Mouse (Mus musculus) right cerebral cortex, postnatal 4 days (tissue): Measurements from ENCODE around the gene Tead3.
A peak's percentile ranks its signal among the peaks of the same experiment; 100 is the strongest.

ENCODE experiments used
- DNase-seq: peaks from one replicate; pipeline ENCODE4 v3.0.0-alpha.2; 2022

Tead3 gene

DNA sequence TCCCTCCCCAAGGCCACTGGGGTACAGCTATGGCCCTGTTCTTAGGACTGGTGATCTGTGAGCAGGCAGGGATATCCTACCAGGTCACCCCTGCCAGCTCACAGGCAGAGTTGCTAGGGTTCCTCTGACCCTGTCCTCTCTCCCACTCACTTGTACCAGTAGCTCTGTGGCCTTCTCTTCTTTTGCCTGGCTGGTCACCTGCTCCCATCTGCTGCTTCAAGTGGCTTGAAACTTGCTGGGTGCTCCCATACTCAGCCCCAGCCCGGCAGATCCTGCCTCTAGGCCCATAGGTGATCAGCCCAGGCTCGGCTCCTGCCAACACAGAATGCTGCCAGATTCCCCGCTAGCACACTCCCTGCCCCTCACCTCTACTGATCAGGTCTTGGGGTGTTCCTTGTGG is 49.8 kb downstream of the Tead3 start:
- DNase-seq, result no peak

DNA sequence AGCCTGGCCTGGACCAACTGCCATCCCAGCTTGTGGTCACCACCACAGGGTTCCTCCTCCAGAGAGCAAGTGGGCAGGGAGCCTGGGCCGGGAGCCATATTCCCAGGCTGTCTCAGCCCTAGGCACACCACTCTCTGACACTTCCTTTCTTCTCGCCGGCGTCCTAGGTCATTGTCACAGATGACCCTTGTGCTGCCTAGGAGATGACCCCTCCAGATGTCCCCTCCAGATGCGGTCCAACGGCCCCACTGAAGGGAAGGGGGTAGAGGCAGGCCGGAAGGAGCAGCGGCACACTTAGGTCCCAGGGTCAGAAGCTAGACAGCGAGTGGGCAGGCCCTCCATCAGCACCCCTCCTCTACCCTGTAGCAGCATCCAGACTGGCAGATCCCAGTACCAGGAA is 50.3 kb downstream of the Tead3 start:
- no peak for DNase-seq

- no peak for DNase-seq
Measured at GRCm38 (mm10) chr17:28299669-28300320, 50.8 kb downstream of the Tead3 start.

GRCm38 (mm10) chr17:28298888-28299287 is 51.7 kb downstream of the Tead3 start:
- no peak for DNase-seq

DNA sequence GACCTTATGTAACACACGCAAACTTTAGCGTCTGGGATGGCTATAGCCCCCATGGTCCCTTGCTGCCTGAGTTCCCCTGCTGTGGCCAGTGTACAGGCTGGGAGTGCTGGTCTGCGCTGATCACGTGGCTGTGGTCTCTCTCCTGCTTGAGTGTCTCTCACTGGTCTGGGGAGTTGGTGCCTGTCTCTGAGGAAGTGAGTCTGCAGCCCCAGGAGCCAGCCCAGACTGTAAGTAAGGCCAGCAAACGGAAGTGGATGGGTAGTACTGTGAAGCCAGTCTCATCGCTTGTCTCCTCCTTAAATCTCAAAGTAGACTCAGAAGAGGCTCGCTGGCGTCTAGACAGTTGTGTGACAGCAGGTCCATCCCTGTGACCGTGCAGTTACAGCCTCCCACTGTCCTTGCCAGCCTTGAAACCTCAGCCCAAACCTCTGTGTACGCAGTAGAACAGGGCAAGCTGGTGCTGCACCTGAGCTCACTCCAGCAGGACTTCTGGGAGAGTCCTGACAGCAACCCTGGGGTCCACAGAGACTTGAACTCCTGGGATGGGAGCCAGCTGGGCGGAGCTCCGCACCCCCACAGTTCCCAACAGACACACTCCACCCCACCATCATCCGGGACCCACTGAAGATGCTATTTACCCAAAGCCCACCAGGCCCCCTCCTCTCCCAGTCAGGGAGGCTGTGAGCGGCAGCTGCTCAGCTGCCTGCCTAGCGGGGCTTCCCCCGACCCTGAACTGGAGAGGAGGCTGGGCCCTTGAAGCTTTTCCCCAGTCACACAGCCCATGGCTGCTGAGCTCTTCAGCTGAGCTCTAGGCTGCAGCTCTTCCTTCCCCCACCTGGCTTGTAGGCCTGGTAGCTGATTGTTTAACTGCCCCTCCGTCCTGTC is 55.9 kb downstream of the Tead3 start:
- no peak for DNase-seq

- DNase-seq, result no peak
Measured at GRCm38 (mm10) chr17:28293716-28294115, 56.9 kb downstream of the Tead3 start.

DNA sequence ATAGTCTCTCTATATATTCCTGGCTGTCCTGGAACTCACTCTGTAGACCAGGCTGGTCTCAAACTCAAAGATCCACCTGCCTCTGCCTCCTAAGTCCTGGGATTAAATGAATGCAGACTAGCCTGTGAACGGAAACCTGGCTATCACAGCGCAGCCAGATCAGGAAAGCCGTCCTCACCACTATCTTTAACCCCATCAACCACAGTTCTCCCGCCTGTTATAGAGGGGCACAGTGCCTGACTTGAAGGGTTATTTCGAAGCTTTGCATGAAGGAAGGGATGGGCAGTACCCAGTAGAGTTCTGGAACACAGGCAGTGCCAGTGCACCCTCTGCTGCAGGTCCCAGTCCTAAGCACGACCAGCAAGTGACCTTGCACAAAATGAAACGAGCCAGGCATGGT is 59.3 kb downstream of the Tead3 start:
- no peak for DNase-seq

DNA sequence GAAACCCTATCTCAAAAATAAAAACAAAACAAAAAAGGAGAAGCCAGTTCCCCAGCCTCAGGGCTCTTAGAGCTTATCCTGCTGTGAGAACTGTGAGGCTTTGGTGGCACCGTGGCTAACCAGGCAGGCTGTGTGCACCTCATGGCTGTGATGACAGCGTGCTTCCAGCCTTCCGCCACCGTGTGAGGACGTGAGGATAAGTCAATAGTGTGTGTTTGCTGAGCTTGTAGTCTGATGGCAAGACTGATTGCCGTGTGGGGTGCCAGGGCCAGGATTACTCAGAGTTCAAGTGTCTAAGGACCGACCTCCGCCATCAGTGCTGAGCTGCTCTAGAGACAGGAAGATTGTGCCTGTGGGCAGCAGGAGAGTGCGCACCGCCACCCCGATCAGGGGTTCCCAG is 59.9 kb downstream of the Tead3 start:
- DNase-seq, result no peak

GRCm38 (mm10) chr17:28290262-28290661 is 60.4 kb downstream of the Tead3 start:
- DNase-seq, result peak; percentile 73

- DNase-seq, result no peak
Measured at GRCm38 (mm10) chr17:28287980-28288379, 62.6 kb downstream of the Tead3 start.

DNA sequence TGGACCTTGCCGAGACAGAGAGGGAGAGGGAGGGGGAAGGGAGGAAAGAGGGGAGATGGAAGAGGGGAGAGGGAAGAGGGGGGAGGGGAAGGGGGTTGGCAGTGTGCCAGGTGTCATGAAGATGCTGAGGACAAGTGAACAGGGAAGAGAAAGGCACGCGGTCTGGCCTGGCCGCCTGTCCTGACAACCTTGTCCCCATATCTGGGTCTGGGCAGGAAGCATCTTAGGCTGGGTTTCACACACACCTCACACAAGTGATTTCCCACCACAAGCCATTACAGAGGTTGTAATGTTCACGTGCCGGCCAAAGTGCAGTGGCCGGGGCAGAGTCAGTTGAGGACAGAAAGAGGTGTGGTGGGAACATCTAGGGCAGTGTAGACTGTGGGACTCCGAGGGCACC is 63.0 kb downstream of the Tead3 start:
- peak; percentile 27 for DNase-seq

GRCm38 (mm10) chr17:28286964-28287363 is 63.7 kb downstream of the Tead3 start:
- DNase-seq, result no peak

DNA sequence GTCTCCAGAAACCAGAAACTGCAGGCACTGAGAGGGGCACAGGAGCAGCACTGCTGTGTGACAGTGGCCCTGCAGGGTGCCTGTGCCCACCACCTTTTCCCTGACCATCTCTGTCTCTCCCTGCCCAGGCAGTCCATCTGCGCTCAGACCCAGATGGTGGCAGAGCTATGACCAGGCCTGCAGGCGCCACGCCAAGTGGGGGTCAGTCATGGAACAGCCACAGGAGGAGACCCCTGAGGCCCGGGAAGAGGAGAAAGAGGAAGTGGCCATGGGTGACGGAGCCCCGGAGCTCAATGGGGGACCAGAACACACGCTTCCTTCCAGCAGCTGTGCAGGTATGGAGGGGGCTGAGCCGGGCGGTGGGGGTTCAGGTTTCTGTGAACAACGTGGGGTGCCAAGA is 64.5 kb downstream of the Tead3 start:
- no peak for DNase-seq

DNA sequence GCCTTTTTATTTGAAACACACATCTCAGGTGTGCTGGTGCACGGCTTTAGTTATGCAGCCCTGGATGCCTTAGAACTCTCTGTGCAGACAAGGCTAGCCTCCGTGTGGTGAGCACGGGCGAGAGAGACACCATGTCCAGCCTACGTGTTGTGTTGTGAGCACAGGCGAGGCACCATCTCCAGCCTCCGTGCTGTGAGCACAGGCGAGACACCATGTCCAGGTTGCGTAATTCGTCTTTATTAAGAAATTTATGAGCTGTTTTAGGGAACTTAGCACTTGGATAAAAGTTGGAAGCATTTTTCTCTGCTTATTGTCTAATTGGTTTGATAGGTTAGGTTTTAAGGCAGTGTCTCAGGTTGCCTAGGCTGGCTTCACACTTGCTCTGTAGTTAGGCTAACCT is 67.4 kb downstream of the Tead3 start:
- no peak for DNase-seq

DNA sequence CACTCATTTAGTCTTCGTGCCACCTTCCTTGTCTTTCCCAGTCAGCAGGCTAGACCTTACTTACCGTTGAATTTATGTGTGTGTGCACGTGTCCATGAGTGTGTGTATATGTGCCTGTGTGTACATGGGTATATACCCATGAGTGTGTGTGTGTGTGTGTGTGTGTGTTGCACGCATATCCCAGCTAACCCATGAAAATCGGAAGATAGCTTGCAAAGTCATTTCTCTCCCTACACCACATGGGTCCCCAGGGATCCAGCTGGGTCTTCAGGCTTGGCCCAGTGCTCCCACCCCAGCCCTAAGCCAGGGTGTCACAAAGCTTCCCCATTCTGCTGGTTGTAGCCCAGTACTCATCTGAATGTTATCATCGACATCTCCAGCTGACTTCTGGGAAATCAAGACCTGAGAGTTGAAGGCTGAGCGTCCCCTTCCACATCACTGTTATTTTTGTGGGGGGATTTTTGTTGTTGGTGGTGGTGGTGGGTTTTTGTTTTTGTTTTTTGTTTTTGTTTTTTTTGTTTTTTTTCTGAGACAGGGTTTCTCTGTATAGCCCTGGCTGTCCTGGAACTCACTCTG is 68.7 kb downstream of the Tead3 start:
- DNase-seq, result no peak
